Mouse (Mus musculus) megakaryocyte, embryonic 14.5 days (primary cell): ENCODE results near the gene Nlrc4. TPM values are rescaled to one million over a fixed set of nuclear protein-coding genes. Genes with fewer than 3 reads are reported as not detected.

Experiments
- H3K27me3 ChIP-seq: replicated peaks from 2 replicates; pipeline ENCODE3; 2012; ENCODE audit warnings: inconsistent platforms
- H3K36me3 ChIP-seq: replicated peaks from 2 replicates; pipeline ENCODE3; 2012; ENCODE audit warnings: low read length, inconsistent platforms, mixed read lengths
- H3K4me1 ChIP-seq: 2 replicates; pipeline ENCODE4 v1.6.1; 2012; ENCODE audit warnings: inconsistent platforms
- H3K4me3 ChIP-seq: replicated peaks from 2 replicates; pipeline ENCODE3; 2012; ENCODE audit warnings: moderate library complexity, mild to moderate bottlenecking, inconsistent platforms
- H3K9me3 ChIP-seq: 2 replicates; pipeline ENCODE4 v1.6.1; 2012; ENCODE audit warnings: inconsistent platforms
- FLI1 ChIP-seq: IDR thresholded peaks from 2 replicates; pipeline ENCODE4 v1.6.1; 2012; ENCODE audit warnings: low read length, inconsistent platforms, mixed read lengths
- GATA1 ChIP-seq: IDR thresholded peaks from 3 replicates; pipeline ENCODE4 v1.6.1; 2012; ENCODE audit warnings: mixed read lengths, low read length, inconsistent platforms, borderline replicate concordance
- polyA plus RNA-seq: library from polyadenylated mRNA; stranded (reverse); fragments of >175 nt; gene quantifications from 2 replicates; pipeline ENCODE4 v1.2.3, GENCODE M21; 2012; ENCODE audit warnings: low replicate concordance; ENCODE audit not compliant: insufficient read depth

The Nlrc4 gene
- polyA plus RNA-seq, 1 experiment: 0.43 TPM

GRCm38 (mm10) chr17:74463510-74463909 is 4.6 kb upstream of the Nlrc4 start:
- TF ChIP-seq FLI1: no peak
- TF ChIP-seq GATA1: no peak
- H3K36me3 ChIP-seq: no peaks in the 10 kb centered on the region
- H3K4me1 ChIP-seq: peaks cover 2% of the 10 kb centered on the region; the same call in 1 of the 2 replicates

GRCm38 (mm10) chr17:74457972-74458677 is 817 bp downstream of the Nlrc4 start:
- no peaks in the 10 kb centered on the region for H3K36me3 ChIP-seq
- H3K4me1 ChIP-seq: peaks cover 5% of the 10 kb centered on the region; the same call in 1 of the 2 replicates
- no peaks in the 10 kb centered on the region for H3K27me3 ChIP-seq
- peak overlapping the region; percentile 59 for H3K4me3 ChIP-seq
- TF ChIP-seq GATA1 (no peak), FLI1 (no peak)
- no peaks in the 10 kb centered on the region for H3K9me3 ChIP-seq

More at GRCm38 (mm10) chr17:74463510-74463909, 4.6 kb upstream of the Nlrc4 start:
- H3K27me3 ChIP-seq: peaks cover 3% of the 10 kb centered on the region
- H3K4me3 ChIP-seq: no peak overlapping the region
- no peaks in the 10 kb centered on the region for H3K9me3 ChIP-seq

- Histone ChIP-seq H3K4me3 (no peak overlapping the region), H3K36me3 (no peaks in the 10 kb centered on the region), H3K4me1 (peaks cover 5% of the 10 kb centered on the region; the same call in 1 of the 2 replicates), H3K9me3 (no peaks in the 10 kb centered on the region), H3K27me3 (no peaks in the 10 kb centered on the region)
- TF ChIP-seq GATA1 (no peak), FLI1 (no peak)
Measured at GRCm38 (mm10) chr17:74456825-74457224, 2.1 kb downstream of the Nlrc4 start.

- H3K9me3 ChIP-seq: no peaks in the 10 kb centered on the region
- H3K27me3 ChIP-seq: no peaks in the 10 kb centered on the region
- TF ChIP-seq FLI1: no peak
- peaks cover 5% of the 10 kb centered on the region; the same call in 1 of the 2 replicates for H3K4me1 ChIP-seq
- no peaks in the 10 kb centered on the region for H3K36me3 ChIP-seq
- no peak overlapping the region for H3K4me3 ChIP-seq
Measured at GRCm38 (mm10) chr17:74455426-74455825, 3.5 kb downstream of the Nlrc4 start.

- peaks cover 2% of the 10 kb centered on the region for H3K27me3 ChIP-seq
- TF ChIP-seq FLI1 (no peak), GATA1 (no peak)
- H3K36me3 ChIP-seq: no peaks in the 10 kb centered on the region
- H3K4me3 ChIP-seq: no peak overlapping the region
- H3K4me1 ChIP-seq: peaks cover 5% of the 10 kb centered on the region; the same call in 1 of the 2 replicates
- H3K9me3 ChIP-seq: no peaks in the 10 kb centered on the region
Measured at GRCm38 (mm10) chr17:74454660-74455059, 4.3 kb downstream of the Nlrc4 start.

GRCm38 (mm10) chr17:74453928-74454327 is 5.0 kb downstream of the Nlrc4 start:
- Histone ChIP-seq H3K9me3 (no peaks in the 10 kb centered on the region), H3K36me3 (no peaks in the 10 kb centered on the region), H3K4me1 (peaks cover 5% of the 10 kb centered on the region; the same call in 1 of the 2 replicates), H3K27me3 (peaks cover 2% of the 10 kb centered on the region), H3K4me3 (no peak overlapping the region)
- TF ChIP-seq FLI1: no peak
- no peak for TF ChIP-seq GATA1

GRCm38 (mm10) chr17:74449776-74450175 is 9.2 kb downstream of the Nlrc4 start:
- Histone ChIP-seq H3K4me3 (no peak overlapping the region), H3K36me3 (no peaks in the 10 kb centered on the region), H3K27me3 (peaks cover 7% of the 10 kb centered on the region), H3K4me1 (no peaks in the 10 kb centered on the region), H3K9me3 (no peaks in the 10 kb centered on the region)
- no peak for TF ChIP-seq FLI1
- no peak for TF ChIP-seq GATA1

GRCm38 (mm10) chr17:74440486-74440885 is 18.5 kb downstream of the Nlrc4 start:
- Histone ChIP-seq H3K36me3 (no peaks in the 10 kb centered on the region), H3K27me3 (peaks cover 2% of the 10 kb centered on the region), H3K4me3 (peak overlapping the region; percentile 0), H3K4me1 (peaks cover 10% of the 10 kb centered on the region), H3K9me3 (no peaks in the 10 kb centered on the region)
- no peak for TF ChIP-seq GATA1

GRCm38 (mm10) chr17:74437762-74438161 is 21.2 kb downstream of the Nlrc4 start:
- Histone ChIP-seq H3K9me3 (no peaks in the 10 kb centered on the region), H3K4me3 (no peak overlapping the region), H3K27me3 (no peaks in the 10 kb centered on the region), H3K4me1 (peaks cover 10% of the 10 kb centered on the region), H3K36me3 (no peaks in the 10 kb centered on the region)
- TF ChIP-seq GATA1: no peak
- TF ChIP-seq FLI1: no peak

- Histone ChIP-seq H3K36me3 (peaks cover 6% of the 10 kb centered on the region), H3K4me1 (peaks cover 26% of the 10 kb centered on the region), H3K27me3 (no peaks in the 10 kb centered on the region), H3K9me3 (no peaks in the 10 kb centered on the region), H3K4me3 (no peak overlapping the region)
- no peak for TF ChIP-seq FLI1
- TF ChIP-seq GATA1: no peak
Measured at GRCm38 (mm10) chr17:74432631-74433030, 26.3 kb downstream of the Nlrc4 start.
